Mouse (Mus musculus) heart, adult 8-10 months (tissue): ENCODE measurements around the gene Ttc39d. TPM values are rescaled to one million over a fixed set of nuclear protein-coding genes. Genes with fewer than 3 reads are reported as not detected.

ENCODE experiments used
- DNase-seq: peaks from one replicate; pipeline ENCODE4 v3.0.0; 2022; ENCODE audit warnings: low spot score
- total RNA-seq, 4 experiments: library from RNA; stranded (reverse); gene quantifications; 2 replicates each; pipeline ENCODE4 v1.2.4; 2022

Ttc39d gene
- total RNA-seq, 4 experiments from 2014 or later: 0.11 TPM; not detected in 3

DNA sequence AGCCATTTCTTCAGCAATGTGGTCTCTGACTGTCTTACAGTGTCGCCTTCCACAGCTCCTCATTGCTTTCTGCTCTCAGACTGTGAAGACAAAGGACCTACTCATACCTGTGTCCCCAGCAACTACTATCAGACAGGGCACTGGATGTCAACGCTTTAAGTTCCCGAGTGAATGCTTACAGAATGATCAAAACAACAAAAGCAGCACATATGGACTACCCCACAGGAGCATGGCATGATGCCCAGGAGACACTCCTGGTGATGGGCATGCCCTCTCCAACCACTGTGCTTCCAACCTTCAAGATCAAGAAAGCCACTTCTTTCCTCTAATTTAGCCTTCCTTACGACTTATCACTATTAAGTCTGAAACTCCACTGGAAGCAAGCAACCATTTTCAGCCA is 59.8 kb downstream of the Ttc39d start:
- no peak for DNase-seq

Other genes starting within 250 kb of the Ttc39d start
- gene Hnrnpll, start 145.1 kb upstream of the Ttc39d start, total RNA-seq: 10 to 100 TPM; 18.3 to 22.9 (median 22.5) TPM
- 10 to 100 TPM; 17.8 to 21.2 (median 19.7) TPM for gene Galm, start 80.0 kb upstream of the Ttc39d start, total RNA-seq
- 10 to 100 TPM; 39.2 to 44.4 (median 41.9) TPM for gene Srsf7, start 153 bp upstream of the Ttc39d start, total RNA-seq
- gene Gemin6, start 17.0 kb downstream of the Ttc39d start, total RNA-seq: 1 to 10 TPM; 3.9 to 4.6 (median 4.4) TPM
- 10 to 100 TPM; 13.2 to 17.9 (median 15.3) TPM for gene Morn2, start 82.7 kb downstream of the Ttc39d start, total RNA-seq
- gene Dhx57, start 83.0 kb downstream of the Ttc39d start, total RNA-seq: 1 to 10 TPM; 4.5 to 7.6 (median 6.1) TPM
- gene Arhgef33, start 99.9 kb downstream of the Ttc39d start, total RNA-seq: under 1 TPM in 1 of 4 experiments, not detected in 3; 0.37 TPM
- gene Gm10190, start 166.1 kb downstream of the Ttc39d start, total RNA-seq: not detected